Mouse (Mus musculus): Measurements from ENCODE around the gene Hba-a2. TPM values are rescaled to one million over a fixed set of nuclear protein-coding genes. Genes with fewer than 3 reads are reported as not detected.
A peak's percentile ranks its signal among the peaks of the same experiment; 100 is the strongest.
"Not testable (repeated sequence)": the region's sequence is repeated elsewhere in the genome, so short reads cannot be mapped to it uniquely, and the experiment has no call there.

Hba-a2 gene
- total RNA-seq (2014; rRNA removed) = 789 and 953 TPM in 2 replicates
- 1,191 and 1,686 TPM in 2 replicates for polyA plus RNA-seq (2015; fragmentation: Nextera tagmentation; extraction: Ambion mirVana)

DNA sequence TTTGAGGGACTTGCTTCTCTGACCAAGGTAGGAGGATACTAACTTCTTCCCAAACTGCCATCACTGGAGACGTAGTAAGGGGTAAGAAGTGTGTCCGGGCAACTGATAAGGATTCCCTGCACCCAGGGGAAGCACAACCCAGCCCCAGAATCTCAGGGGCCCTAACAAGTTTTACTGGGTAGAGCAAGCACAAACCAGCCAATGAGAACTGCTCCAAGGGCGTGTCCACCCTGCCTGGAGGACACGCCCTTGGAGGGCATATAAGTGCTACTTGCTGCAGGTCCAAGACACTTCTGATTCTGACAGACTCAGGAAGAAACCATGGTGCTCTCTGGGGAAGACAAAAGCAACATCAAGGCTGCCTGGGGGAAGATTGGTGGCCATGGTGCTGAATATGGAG is at the start of gene Hba-a2:
Gene Hba-a2, plus strand, starts transcription at position 287 of the 400 bp plus-strand sequence.
- H3K4me3 ChIP-seq (ENCODE audit: low read depth, low read length); H3K36me3 ChIP-seq (ENCODE audit: insufficient read depth); H3K4me2 ChIP-seq (ENCODE audit: low read depth); ATAC-seq; H3K27ac ChIP-seq (ENCODE audit: low read depth, low read length); H3K9ac ChIP-seq; DNase-seq; H3K27me3 ChIP-seq (ENCODE audit: insufficient read depth, low read length); H3K4me1 ChIP-seq (ENCODE audit: insufficient read depth); H3K9me3 ChIP-seq (ENCODE audit: low read length): not testable (repeated sequence)
- WGBS = no CpG with 5 or more reads among the region's 4 CpGs

- H3K9me3 ChIP-seq (ENCODE audit: low read length) = no peaks in the 10 kb centered on the region
- no peak for ATAC-seq
- no peak overlapping the region for H3K9ac ChIP-seq
- H3K4me1 ChIP-seq (ENCODE audit: insufficient read depth) = no peaks in the 10 kb centered on the region
- no peak overlapping the region for H3K4me3 ChIP-seq (ENCODE audit: low read depth, low read length)
- no peak overlapping the region for H3K27ac ChIP-seq (ENCODE audit: low read depth, low read length)
- DNase-seq = no peak
- peaks cover 59% of the 10 kb centered on the region for H3K36me3 ChIP-seq (ENCODE audit: insufficient read depth)
- no peaks in the 10 kb centered on the region for H3K27me3 ChIP-seq (ENCODE audit: insufficient read depth, low read length)
- no peak overlapping the region for H3K4me2 ChIP-seq (ENCODE audit: low read depth)
- peak; percentile 50 for TF ChIP-seq CTCF (IDR thresholded peaks at IDR 0.05; ENCODE audit: low read depth)
Measured at GRCm38 (mm10) chr11:32247068-32247467, 49.2 kb upstream of the Hba-a2 start.

DNA sequence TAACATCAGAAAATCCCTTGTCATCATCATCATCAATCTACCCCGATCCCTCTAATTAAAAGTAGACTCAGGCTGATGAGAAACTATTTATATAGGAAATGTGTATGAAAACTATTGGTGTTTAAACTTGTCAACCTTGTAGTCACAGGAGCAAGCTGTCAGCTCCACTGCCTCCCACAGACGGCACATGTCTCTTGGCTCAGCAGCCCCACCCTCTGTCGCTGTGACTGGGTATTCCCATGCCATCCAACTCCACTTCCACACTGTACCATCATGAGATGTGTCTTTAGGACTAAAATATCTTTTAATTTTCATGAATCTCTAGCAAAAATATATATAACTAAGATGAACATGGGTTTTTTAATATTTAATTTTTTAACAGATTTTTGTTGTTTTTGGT is 47.9 kb upstream of the Hba-a2 start:
- no peaks in the 10 kb centered on the region for H3K4me1 ChIP-seq (ENCODE audit: insufficient read depth)
- no peak overlapping the region for H3K27ac ChIP-seq (ENCODE audit: low read depth, low read length)
- H3K9me3 ChIP-seq (ENCODE audit: low read length) = no peaks in the 10 kb centered on the region
- H3K9ac ChIP-seq = no peak overlapping the region
- H3K4me2 ChIP-seq (ENCODE audit: low read depth) = no peak overlapping the region
- peaks cover 56% of the 10 kb centered on the region for H3K36me3 ChIP-seq (ENCODE audit: insufficient read depth)
- TF ChIP-seq CTCF (IDR thresholded peaks at IDR 0.05; ENCODE audit: low read depth) = no peak
- ATAC-seq (no peak), DNase-seq (no peak)
- no peak overlapping the region for H3K4me3 ChIP-seq (ENCODE audit: low read depth, low read length)
- no peaks in the 10 kb centered on the region for H3K27me3 ChIP-seq (ENCODE audit: insufficient read depth, low read length)
- 79% methylated on average over 3 of the region's 3 CpGs for WGBS

GRCm38 (mm10) chr11:32250880-32251763 is 45.2 kb upstream of the Hba-a2 start:
- TF ChIP-seq CTCF (IDR thresholded peaks at IDR 0.05; ENCODE audit: low read depth) = no peak
- 91% methylated on average over 8 of the region's 8 CpGs for WGBS
- Histone ChIP-seq H3K4me1 (ENCODE audit: insufficient read depth) (no peaks in the 10 kb centered on the region), H3K36me3 (ENCODE audit: insufficient read depth) (peaks cover 57% of the 10 kb centered on the region), H3K9ac (no peak overlapping the region), H3K4me2 (ENCODE audit: low read depth) (no peak overlapping the region), H3K27ac (ENCODE audit: low read depth, low read length) (no peak overlapping the region), H3K27me3 (ENCODE audit: insufficient read depth, low read length) (no peaks in the 10 kb centered on the region), H3K9me3 (ENCODE audit: low read length) (no peaks in the 10 kb centered on the region), H3K4me3 (ENCODE audit: low read depth, low read length) (no peak overlapping the region)
- ATAC-seq = no peak
- DNase-seq = no peak

DNA sequence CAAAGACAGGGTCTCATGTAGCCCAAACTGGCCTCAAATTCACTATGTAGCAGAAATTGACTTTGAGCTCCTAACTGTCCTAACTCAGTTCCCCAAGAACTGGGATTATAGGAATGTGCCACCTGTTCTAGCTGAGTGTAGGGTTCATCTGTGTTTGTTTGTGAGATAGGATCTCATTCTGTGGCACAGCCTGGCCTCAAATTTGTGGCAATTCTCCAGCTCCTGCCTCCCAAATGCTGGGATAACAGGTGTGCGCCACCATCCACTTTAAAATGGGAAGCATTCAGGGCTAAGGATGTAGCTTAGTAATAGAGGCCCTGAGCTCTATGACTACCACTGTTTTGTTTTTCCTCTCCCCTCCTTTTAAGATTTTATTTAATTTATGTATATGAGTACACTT is 43.2 kb upstream of the Hba-a2 start:
- H3K27me3 ChIP-seq (ENCODE audit: insufficient read depth, low read length) = no peaks in the 10 kb centered on the region
- no peaks in the 10 kb centered on the region for H3K9me3 ChIP-seq (ENCODE audit: low read length)
- WGBS = 96% methylated on average over 1 of the region's 1 CpGs
- ATAC-seq (no peak), DNase-seq (no peak)
- H3K27ac ChIP-seq (ENCODE audit: low read depth, low read length) = no peak overlapping the region
- H3K4me2 ChIP-seq (ENCODE audit: low read depth) = no peak overlapping the region
- no peak overlapping the region for H3K4me3 ChIP-seq (ENCODE audit: low read depth, low read length)
- TF ChIP-seq CTCF (IDR thresholded peaks at IDR 0.05; ENCODE audit: low read depth) = no peak
- H3K9ac ChIP-seq = no peak overlapping the region
- H3K4me1 ChIP-seq (ENCODE audit: insufficient read depth) = no peaks in the 10 kb centered on the region
- H3K36me3 ChIP-seq (ENCODE audit: insufficient read depth) = peaks cover 38% of the 10 kb centered on the region

DNA sequence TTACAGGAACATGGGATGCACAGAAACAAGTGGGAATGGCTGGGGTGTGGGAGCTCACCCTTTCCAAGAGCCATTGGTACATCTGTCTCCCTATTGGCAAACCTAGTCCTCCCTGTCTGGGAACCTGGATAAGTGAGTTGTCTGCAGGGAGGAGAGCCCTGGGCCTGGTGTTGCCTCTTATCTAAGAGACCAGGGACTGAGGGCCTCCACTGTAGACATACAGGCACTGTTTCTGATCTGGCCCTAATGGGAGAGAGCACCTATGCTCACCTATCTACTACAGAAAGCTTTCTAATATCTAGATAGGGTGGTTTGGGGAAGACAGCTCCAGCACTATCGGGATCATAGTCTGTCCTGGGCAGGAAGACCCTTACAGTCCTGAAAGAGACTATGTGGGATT is 40.1 kb upstream of the Hba-a2 start:
- Histone ChIP-seq H3K4me1 (ENCODE audit: insufficient read depth) (no peaks in the 10 kb centered on the region), H3K36me3 (ENCODE audit: insufficient read depth) (peaks cover 35% of the 10 kb centered on the region), H3K27me3 (ENCODE audit: insufficient read depth, low read length) (no peaks in the 10 kb centered on the region), H3K9ac (no peak overlapping the region), H3K4me2 (ENCODE audit: low read depth) (no peak overlapping the region), H3K9me3 (ENCODE audit: low read length) (no peaks in the 10 kb centered on the region), H3K27ac (ENCODE audit: low read depth, low read length) (no peak overlapping the region), H3K4me3 (ENCODE audit: low read depth, low read length) (no peak overlapping the region)
- DNase-seq (no peak), ATAC-seq (no peak)
- WGBS = 96% methylated on average over 1 of the region's 1 CpGs
- no peak for TF ChIP-seq CTCF (IDR thresholded peaks at IDR 0.05; ENCODE audit: low read depth)

GRCm38 (mm10) chr11:32256566-32256965 is 39.7 kb upstream of the Hba-a2 start:
- no peaks in the 10 kb centered on the region for H3K27me3 ChIP-seq (ENCODE audit: insufficient read depth, low read length)
- H3K4me3 ChIP-seq (ENCODE audit: low read depth, low read length) = no peak overlapping the region
- H3K27ac ChIP-seq (ENCODE audit: low read depth, low read length) = no peak overlapping the region
- 93% methylated on average over 3 of the region's 3 CpGs for WGBS
- peaks cover 33% of the 10 kb centered on the region for H3K36me3 ChIP-seq (ENCODE audit: insufficient read depth)
- no peaks in the 10 kb centered on the region for H3K9me3 ChIP-seq (ENCODE audit: low read length)
- no peak overlapping the region for H3K4me2 ChIP-seq (ENCODE audit: low read depth)
- DNase-seq (no peak), ATAC-seq (no peak)
- no peaks in the 10 kb centered on the region for H3K4me1 ChIP-seq (ENCODE audit: insufficient read depth)
- no peak for TF ChIP-seq CTCF (IDR thresholded peaks at IDR 0.05; ENCODE audit: low read depth)
- H3K9ac ChIP-seq = no peak overlapping the region

Measured in forebrain, postnatal 0 days (tissue).